Comparison of ENCODE assay signal across 12 mouse cellular contexts in genomic region chr4:45683205-45683604, GRCm38 (mm10).
DNase-seq lines count a peak whose midpoint lies in the region; ATAC-seq and TF ChIP-seq lines count a peak whose summit lies in the region.
"Had no signal": no experiment of that assay in that cellular context is flagged by ENCODE, and none has a peak within 500 bp of the region (broad histone marks: within the 10 kb centered on the region; RNA-seq: fewer than 3 reads in every experiment).

No protein-coding gene starts in this region.

- no peak overlapping the region for H3K9ac ChIP-seq in midbrain, embryonic 11.5 days (ENCODE audit: low read length)
- H3K9ac ChIP-seq in hindbrain, postnatal 0 days (replicated peaks; ENCODE audit: low read length) = no peak overlapping the region
- H3K9ac ChIP-seq: embryonic facial prominence, embryonic 12.5 days; liver, embryonic 14.5 days; neural tube, embryonic 12.5 days had no signal

- no peak for TF ChIP-seq CTCF in hindbrain, postnatal 0 days (IDR thresholded peaks at IDR 0.05; ENCODE audit: low read depth)

- H3K4me2 ChIP-seq in myocyte (ENCODE audit: low read depth) = peak overlapping the region; percentile 41
- no peak overlapping the region for H3K4me2 ChIP-seq in midbrain, embryonic 11.5 days
- no peak overlapping the region for H3K4me2 ChIP-seq in hindbrain, postnatal 0 days (ENCODE audit: low read depth, low read length)
- H3K4me2 ChIP-seq: embryonic facial prominence, embryonic 12.5 days; neural tube, embryonic 12.5 days had no signal

- 86% methylated on average over 3 of the region's 3 CpGs for WGBS in midbrain, embryonic 11.5 days
- 78% methylated on average over 3 of the region's 3 CpGs for WGBS in hindbrain, postnatal 0 days

- H3K27me3 ChIP-seq in myocyte (ENCODE audit: control insufficient read depth, insufficient read depth, insufficient read length) = no peaks in the 10 kb centered on the region
- H3K27me3 ChIP-seq in midbrain, embryonic 11.5 days (ENCODE audit: control insufficient read depth, insufficient read depth, low read length) = no peaks in the 10 kb centered on the region
- H3K27me3 ChIP-seq in hindbrain, postnatal 0 days (ENCODE audit: insufficient read depth, low read length) = no peaks in the 10 kb centered on the region
- H3K27me3 ChIP-seq: embryonic facial prominence, embryonic 12.5 days; neural tube, embryonic 12.5 days had no signal

- ATAC-seq in midbrain, embryonic 11.5 days (ENCODE audit: low FRiP score) = no peak
- no peak for ATAC-seq in hindbrain, postnatal 0 days

- no peak overlapping the region for H3K27ac ChIP-seq in midbrain, embryonic 11.5 days (ENCODE audit: low read depth, low read length)
- H3K27ac ChIP-seq in hindbrain, postnatal 0 days = no peak overlapping the region
- H3K27ac ChIP-seq: embryonic facial prominence, embryonic 12.5 days; liver, embryonic 14.5 days; neural tube, embryonic 12.5 days had no signal

- no peak for TF ChIP-seq POLR2A in myocyte (IDR thresholded peaks at IDR 0.05; ENCODE audit: insufficient read length, low read depth)

- H3K36me3 ChIP-seq in myocyte (ENCODE audit: control insufficient read depth, insufficient read depth) = no peaks in the 10 kb centered on the region
- no peaks in the 10 kb centered on the region for H3K36me3 ChIP-seq in midbrain, embryonic 11.5 days (ENCODE audit: control insufficient read depth, insufficient read depth, low read length)
- H3K36me3 ChIP-seq in hindbrain, postnatal 0 days (ENCODE audit: insufficient read depth, low read length) = no peaks in the 10 kb centered on the region
- H3K36me3 ChIP-seq: embryonic facial prominence, embryonic 12.5 days; neural tube, embryonic 12.5 days had no signal

- no peaks in the 10 kb centered on the region; the same call in 1 of the 2 replicates for H3K4me1 ChIP-seq in midbrain, embryonic 11.5 days (ENCODE audit: control insufficient read depth, insufficient read depth, low read length)
- H3K4me1 ChIP-seq in hindbrain, postnatal 0 days (ENCODE audit: insufficient read depth, low read length) = no peaks in the 10 kb centered on the region
- H3K4me1 ChIP-seq: embryonic facial prominence, embryonic 12.5 days; neural tube, embryonic 12.5 days had no signal

- no peaks in the 10 kb centered on the region for H3K79me2 ChIP-seq in myocyte (ENCODE audit: control insufficient read depth, insufficient read depth)

- DNase-seq in layer of hippocampus, adult 9-11 months = peak; percentile 79
- DNase-seq in layer of hippocampus, adult 9-10 months (ENCODE audit: low spot score) = no peak
- peak; percentile 31 to 38 for DNase-seq in adrenal gland, adult 18-20 months (ENCODE audit: low spot score in 2 of 2)
- DNase-seq in gastrocnemius, postnatal 10 days = peak; percentile 15
- DNase-seq in liver = no peak
- DNase-seq in midbrain, embryonic 11.5 days (ENCODE audit: low spot score, missing footprints) = no peak
- no peak for DNase-seq in hindbrain, postnatal 0 days (ENCODE audit: low spot score)
- DNase-seq: thymus, postnatal 25 days had no signal

- no peak overlapping the region for H3K4me3 ChIP-seq in myocyte
- no peak overlapping the region for H3K4me3 ChIP-seq in midbrain, embryonic 11.5 days (ENCODE audit: low read depth, low read length)
- H3K4me3 ChIP-seq in hindbrain, postnatal 0 days (ENCODE audit: low read length) = no peak overlapping the region
- H3K4me3 ChIP-seq: embryonic facial prominence, embryonic 12.5 days; neural tube, embryonic 12.5 days had no signal

- H3K9me3 ChIP-seq in midbrain, embryonic 11.5 days (ENCODE audit: control insufficient read depth, low read length) = no peaks in the 10 kb centered on the region
- no peaks in the 10 kb centered on the region for H3K9me3 ChIP-seq in hindbrain, postnatal 0 days (ENCODE audit: low read length)
- H3K9me3 ChIP-seq: embryonic facial prominence, embryonic 12.5 days; neural tube, embryonic 12.5 days had no signal

- H3ac ChIP-seq in myocyte (ENCODE audit: control insufficient read depth, insufficient read length) = no peak overlapping the region

TF ChIP-seq in myocyte, 11 proteins besides CTCF, POLR2A, EP300 and RAD21:
- TF ChIP-seq MYOG (IDR thresholded peaks at IDR 0.05; ENCODE audit: control insufficient read depth in 1 of 3, insufficient read depth in 1 of 3, insufficient read length in 2 of 3, low read depth in 2 of 3) = peak in 2 of 3 experiments; percentile 6 to 75
- no peak for TF ChIP-seq POLR2AphosphoS2 (IDR thresholded peaks at IDR 0.05; ENCODE audit: insufficient read length, low read depth)
- peak in 2 of 3 experiments; percentile 61 to 80 for TF ChIP-seq MYOD1 (IDR thresholded peaks at IDR 0.05; ENCODE audit: control insufficient read depth in 1 of 3, insufficient read length in 2 of 3, low read depth in 2 of 3)
- TF ChIP-seq REST (IDR thresholded peaks at IDR 0.05; ENCODE audit: insufficient read depth, insufficient read length) = no peak

Comparison
In these comparisons a context has a peak if more than half of its experiments do, and no peak if none do; other contexts are left out.
1. DNase-seq: peak in layer of hippocampus, adult 9-11 months (single experiment), adrenal gland, adult 18-20 months (2 of 2) and gastrocnemius, postnatal 10 days (single experiment); none in layer of hippocampus, adult 9-10 months (single experiment), liver (single experiment), midbrain, embryonic 11.5 days (single experiment) and hindbrain, postnatal 0 days (single experiment).